Mouse (Mus musculus): ENCODE data around the gene Trrap. TPM values are rescaled to one million over a fixed set of nuclear protein-coding genes. Genes with fewer than 3 reads are reported as not detected.

Trrap gene
- total and polyA plus RNA-seq, 3 experiments, result 18.2 to 77.0 (median 55.0) TPM

DNA sequence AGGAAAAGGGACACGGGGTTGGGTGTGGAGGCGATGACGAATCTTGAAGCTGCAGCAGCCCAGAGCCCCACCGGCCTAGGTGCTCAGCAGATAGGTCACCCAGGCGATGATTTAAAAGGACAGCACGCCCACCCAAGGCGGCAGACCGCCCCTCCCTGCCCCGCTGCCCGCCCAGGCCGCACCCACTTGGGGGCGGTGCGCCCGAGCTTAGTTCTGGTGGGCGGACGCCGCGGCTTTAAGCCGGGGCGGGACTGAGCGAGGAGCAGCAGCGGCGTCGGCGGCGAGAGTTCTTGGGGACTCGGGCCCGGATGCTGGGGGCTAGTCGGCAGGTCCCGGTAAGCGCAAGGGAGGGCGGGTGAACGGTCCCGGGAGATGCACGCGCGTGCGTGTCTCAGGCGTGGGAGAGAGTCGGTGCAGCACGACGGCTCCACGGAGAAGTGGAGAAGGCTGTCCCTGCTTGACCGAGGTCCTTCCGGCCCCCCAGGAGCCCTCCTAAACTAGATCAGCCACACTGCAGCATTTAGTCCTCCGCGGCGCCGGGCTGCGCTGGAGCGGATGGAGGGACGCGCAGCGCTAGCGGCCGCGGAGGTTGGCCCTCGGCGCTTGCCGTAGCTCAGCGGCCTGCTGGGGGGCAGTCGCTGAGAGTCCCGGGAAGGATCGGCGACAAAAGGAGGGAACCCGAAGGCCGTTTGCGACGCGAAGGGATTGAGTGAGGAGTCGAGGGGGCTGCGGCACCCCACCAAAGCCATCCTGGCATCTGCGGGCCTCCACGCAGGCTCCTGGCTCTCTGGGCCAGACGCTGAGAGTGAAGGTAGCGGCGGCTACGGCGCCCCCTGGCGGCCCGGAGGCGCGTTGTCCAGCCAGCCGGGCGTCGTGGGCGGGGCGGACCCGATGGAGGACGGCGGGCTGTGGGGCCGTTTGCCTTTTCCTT lies 644 bp downstream of the Trrap start:
- DNase-seq (ENCODE audit: extremely low read depth), result peak; percentile 78
- H3K4me2 ChIP-seq (ENCODE audit: insufficient read depth, low read depth, poor library complexity, severe bottlenecking), result peak overlapping the region; percentile 24; the same call in 1 of the 2 replicates
- no peaks in the 10 kb centered on the region for H3K9me3 ChIP-seq (replicated peaks; ENCODE audit: low read length)
- H3K9ac ChIP-seq (ENCODE audit: insufficient read depth, low read depth), result peak overlapping the region; percentile 82
- H3K4me1 ChIP-seq (ENCODE audit: control insufficient read depth in 1 of 2, insufficient read depth in 2 of 2), result peaks cover 5 to 35% of the 10 kb centered on the region in 2 experiments; a peak in 3 of 4 replicates
- H3K4me3 ChIP-seq (replicated peaks in 1 of 3; ENCODE audit: low read depth in 2 of 3, low read length in 2 of 3, poor library complexity in 1 of 3), result peak overlapping the region; percentile 95 to 97 (median 96)
- peak overlapping the region; percentile 77 for H3K27ac ChIP-seq (ENCODE audit: insufficient read depth, low read depth)
- dilution Hi-C loops (cut with MboI; ENCODE audit: extremely low pct_ligation_motif_present, extremely low pct_unique_long_range_greater_than_20kb, low sequenced_read_pairs) (no loop called here), in situ Hi-C loops (cut with MboI; ENCODE audit: low pct_ligation_motif_present, low pct_unique_long_range_greater_than_20kb, low sequenced_read_pairs) (no loop called here)
- peaks cover 14 to 28% of the 10 kb centered on the region in 2 experiments for H3K36me3 ChIP-seq (replicated peaks in 1 of 2; ENCODE audit: control insufficient read depth in 1 of 2, insufficient read depth in 1 of 2, low read length in 1 of 2)
- peaks cover 21% of the 10 kb centered on the region for H3K79me2 ChIP-seq (replicated peaks; ENCODE audit: control insufficient read depth, extremely low read depth, insufficient read depth, poor library complexity, severe bottlenecking)
- peak; percentile 78 for TF ChIP-seq NELFE (IDR thresholded peaks at IDR 0.05; ENCODE audit: low read depth, low read length)
- TF ChIP-seq PAX5 (IDR thresholded peaks at IDR 0.05; ENCODE audit: low read length), result no peak
- peak; percentile 79 for TF ChIP-seq POLR2A (IDR thresholded peaks at IDR 0.05; ENCODE audit: low read depth, low read length)
- TF ChIP-seq KAT2A (IDR thresholded peaks at IDR 0.05; ENCODE audit: insufficient replicate concordance, low read length), result no peak; the same call in 1 of the 2 replicates
- TF ChIP-seq MXI1 (IDR thresholded peaks at IDR 0.05; ENCODE audit: low read depth, low read length), result peak; percentile 54; the same call in 1 of the 2 replicates
- 0 out of 2 replicates have a peak, but pooled peaks have one; percentile 42 for TF ChIP-seq POLR2AphosphoS2 (IDR thresholded peaks at IDR 0.05; ENCODE audit: low read depth, low read length)
- TF ChIP-seq SIN3A (IDR thresholded peaks at IDR 0.05; ENCODE audit: low read length), result peak; percentile 38; the same call in 1 of the 2 replicates
- TF ChIP-seq HCFC1 (IDR thresholded peaks at IDR 0.05; ENCODE audit: low read depth, low read length), result peak; percentile 79
- TF ChIP-seq ZMIZ1 (IDR thresholded peaks at IDR 0.05; ENCODE audit: low read depth, low read length), result peak; percentile 65; the same call in 1 of the 2 replicates
- 0 out of 2 replicates have a peak, but pooled peaks have one; percentile 23 for TF ChIP-seq TBP (conservative IDR thresholded peaks at IDR 0.05; ENCODE audit: low read depth, low read length)
- TF ChIP-seq TCF12 (IDR thresholded peaks at IDR 0.05; ENCODE audit: low read depth, low read length), result peak; percentile 38; the same call in 1 of the 2 replicates
- TF ChIP-seq ELF1 (IDR thresholded peaks at IDR 0.05; ENCODE audit: low read depth, low read length), result peak; percentile 12; the same call in 1 of the 2 replicates
- 0 out of 2 replicates have a peak, but pooled peaks have one; percentile 12 for TF ChIP-seq IRF4 (IDR thresholded peaks at IDR 0.05; ENCODE audit: low read depth, low read length)
- TF ChIP-seq ZC3H11A (IDR thresholded peaks at IDR 0.05; ENCODE audit: low read depth, low read length), result no peak
- TF ChIP-seq MAFK (IDR thresholded peaks at IDR 0.05; ENCODE audit: insufficient replicate concordance, low read length), result no peak
- TF ChIP-seq NRF1 (IDR thresholded peaks at IDR 0.05; ENCODE audit: low read depth, low read length), result peak; percentile 37; the same call in 1 of the 2 replicates
- peak in 1 of 2 experiments; percentile 72; a peak in 2 of 4 replicates for TF ChIP-seq CTCF (conservative IDR thresholded peaks at IDR 0.05 in 1 of 2, IDR thresholded peaks at IDR 0.05 in 1 of 2; ENCODE audit: low read depth in 2 of 2, low read length in 2 of 2)
- 0 out of 2 replicates have a peak, but pooled peaks have one; percentile 29 for TF ChIP-seq MAZ (IDR thresholded peaks at IDR 0.05; ENCODE audit: low read depth, low read length)
- TF ChIP-seq MAX (IDR thresholded peaks at IDR 0.05; ENCODE audit: low read length), result no peak; the same call in 1 of the 2 replicates
- H3K27me3 ChIP-seq (replicated peaks), result peaks cover 11% of the 10 kb centered on the region
